Mouse (Mus musculus) megakaryocyte progenitor cell, adult 5-6 weeks (primary cell): ENCODE measurements at regions not wholly inside any gene's neighbourhood (a gene's known extent, or its start where the extent isn't known, plus 50 kb on each side); places are given as distances from the start of the nearest gene placed in this dataset.
"Not testable (repeated sequence)": the region's sequence is repeated elsewhere in the genome, so short reads cannot be mapped to it uniquely, and the experiment has no call there.

Experiments used
- ATAC-seq: replicated peaks from 2 replicates; pipeline ENCODE4 v1.8.0; 2016; ENCODE audit warnings: mild to moderate bottlenecking, moderate TSS enrichment, inconsistent platforms; ENCODE audit not compliant: poor library complexity

DNA sequence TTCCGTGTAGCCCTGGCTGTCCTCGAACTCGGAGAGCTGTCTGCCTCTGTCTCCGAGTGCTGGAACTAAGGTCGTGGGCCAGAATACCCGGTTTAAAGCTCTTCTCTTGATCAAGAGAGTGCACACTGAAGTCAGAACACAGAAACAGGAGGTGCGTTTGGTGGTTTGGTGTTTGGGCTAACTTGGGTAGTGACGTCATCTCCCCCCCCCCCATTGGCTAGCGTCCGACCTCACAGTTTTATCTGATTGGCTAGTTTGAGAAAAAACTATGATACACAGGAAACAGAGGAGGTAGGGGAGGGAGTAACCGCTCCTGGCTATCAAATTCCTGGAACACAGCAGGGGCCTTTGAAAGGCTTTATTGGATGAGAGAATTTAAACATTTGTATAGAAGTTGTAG is 60.2 kb upstream of the Pim1 start:
- ATAC-seq = no peak

- no peak for ATAC-seq
These were observed 59.7 kb upstream of the Pim1 start for GRCm38 (mm10) chr17:29430806-29431205.

DNA sequence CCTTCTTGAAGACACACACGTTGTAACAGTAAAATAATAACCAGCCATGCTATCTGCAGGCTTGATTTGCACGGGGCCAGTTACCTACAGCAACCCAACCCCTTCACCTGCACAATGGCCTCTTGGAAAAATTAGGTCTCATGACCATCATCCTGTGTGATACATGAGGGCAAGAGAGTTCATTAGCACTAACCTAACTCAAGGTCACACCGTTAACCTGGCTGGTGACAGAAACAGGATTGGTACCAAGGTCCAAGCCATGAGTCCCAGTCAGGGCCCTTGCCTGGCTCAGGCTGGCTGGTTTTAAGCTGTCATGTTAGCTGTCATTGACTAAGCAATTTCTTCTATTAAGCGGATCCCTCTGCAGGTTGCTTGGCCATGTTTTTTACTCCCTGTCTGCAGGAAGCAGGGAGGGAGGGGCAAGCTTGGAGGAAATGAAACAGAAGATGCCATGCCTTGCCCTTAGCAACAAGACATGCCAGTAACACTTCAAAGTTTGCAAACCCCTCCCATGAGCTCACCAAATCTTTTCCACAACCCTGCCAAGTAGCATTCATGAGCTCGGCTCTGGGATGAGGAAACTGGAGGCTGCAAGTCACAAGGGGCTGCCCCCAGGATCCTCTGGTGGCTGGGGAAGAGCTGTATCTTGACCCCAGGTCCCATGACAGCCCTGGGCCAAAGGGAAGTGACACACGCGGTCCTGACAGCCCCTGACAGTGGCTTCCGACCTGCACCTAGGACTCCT is 58.8 kb upstream of the Pim1 start:
- peak; percentile 65 for ATAC-seq

DNA sequence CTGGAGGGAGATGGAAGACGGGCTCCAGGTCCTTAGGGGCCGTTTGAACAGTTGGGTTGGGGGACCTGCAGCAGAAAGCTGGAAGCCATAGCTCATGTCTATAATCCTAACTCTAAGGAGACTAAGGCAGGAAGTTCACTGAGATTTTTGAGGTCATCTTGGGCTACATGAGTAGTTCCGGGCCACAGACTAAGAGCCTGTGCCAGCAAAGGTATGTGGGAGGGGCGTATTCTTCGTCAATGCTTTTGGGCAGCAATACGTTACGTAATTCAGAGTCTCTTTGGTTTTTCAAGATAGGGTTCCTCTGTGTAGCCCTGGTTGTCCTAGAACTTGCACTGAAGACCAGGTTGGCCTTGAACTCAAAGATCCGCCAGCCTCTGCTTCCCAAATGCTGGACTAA is 57.9 kb upstream of the Pim1 start:
- ATAC-seq = no peak

- peak; percentile 45; the same call in 1 of the 2 replicates for ATAC-seq
These were observed 57.2 kb upstream of the Pim1 start for GRCm38 (mm10) chr17:29433370-29433769.

- ATAC-seq = no peak
These were observed 56.2 kb upstream of the Pim1 start for GRCm38 (mm10) chr17:29434074-29434944.

- ATAC-seq = no peak
These were observed 55.1 kb upstream of the Pim1 start for GRCm38 (mm10) chr17:29435345-29436006.

GRCm38 (mm10) chr17:29436484-29436870 is 54.1 kb upstream of the Pim1 start:
- not testable (repeated sequence) for ATAC-seq

- ATAC-seq = peak; percentile 61
These were observed 53.5 kb upstream of the Pim1 start for GRCm38 (mm10) chr17:29436871-29437534.

DNA sequence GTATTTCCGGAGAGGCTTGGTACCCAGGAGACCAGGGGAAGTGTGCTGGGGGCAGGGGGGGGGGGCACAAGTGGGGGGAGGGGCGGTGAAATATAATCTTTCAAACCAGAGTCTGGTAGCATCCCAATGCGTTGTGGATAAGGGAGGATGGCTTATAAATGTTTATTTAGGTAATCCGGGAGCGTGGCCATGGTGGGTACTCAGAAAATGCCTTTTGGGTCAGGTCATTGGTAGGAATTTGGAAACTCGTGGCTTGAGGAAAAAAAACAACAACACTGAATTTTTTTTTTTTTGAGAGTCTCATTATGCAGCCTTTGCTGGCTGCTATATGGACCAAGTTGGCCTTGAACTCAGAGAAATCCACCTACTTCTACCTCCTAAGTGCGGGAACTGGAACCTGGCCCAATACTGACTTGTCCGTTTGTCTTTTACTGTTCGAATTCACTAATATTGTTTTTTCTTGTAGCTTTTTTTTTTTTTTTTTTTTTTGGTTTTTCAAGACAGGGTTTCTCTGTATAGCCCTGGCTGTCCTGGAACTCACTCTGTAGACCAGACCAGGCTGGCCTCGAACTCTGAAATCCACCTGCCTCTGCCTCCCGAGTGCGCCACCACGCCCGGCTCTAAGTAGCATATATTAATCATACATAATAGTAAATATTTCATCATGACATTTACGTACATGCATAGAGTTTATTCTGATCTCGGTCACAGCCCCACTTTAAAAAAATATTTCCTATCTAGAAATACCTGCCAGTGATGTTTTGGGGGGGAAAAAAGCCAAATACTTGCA is 52.8 kb upstream of the Pim1 start:
- ATAC-seq = no peak

DNA sequence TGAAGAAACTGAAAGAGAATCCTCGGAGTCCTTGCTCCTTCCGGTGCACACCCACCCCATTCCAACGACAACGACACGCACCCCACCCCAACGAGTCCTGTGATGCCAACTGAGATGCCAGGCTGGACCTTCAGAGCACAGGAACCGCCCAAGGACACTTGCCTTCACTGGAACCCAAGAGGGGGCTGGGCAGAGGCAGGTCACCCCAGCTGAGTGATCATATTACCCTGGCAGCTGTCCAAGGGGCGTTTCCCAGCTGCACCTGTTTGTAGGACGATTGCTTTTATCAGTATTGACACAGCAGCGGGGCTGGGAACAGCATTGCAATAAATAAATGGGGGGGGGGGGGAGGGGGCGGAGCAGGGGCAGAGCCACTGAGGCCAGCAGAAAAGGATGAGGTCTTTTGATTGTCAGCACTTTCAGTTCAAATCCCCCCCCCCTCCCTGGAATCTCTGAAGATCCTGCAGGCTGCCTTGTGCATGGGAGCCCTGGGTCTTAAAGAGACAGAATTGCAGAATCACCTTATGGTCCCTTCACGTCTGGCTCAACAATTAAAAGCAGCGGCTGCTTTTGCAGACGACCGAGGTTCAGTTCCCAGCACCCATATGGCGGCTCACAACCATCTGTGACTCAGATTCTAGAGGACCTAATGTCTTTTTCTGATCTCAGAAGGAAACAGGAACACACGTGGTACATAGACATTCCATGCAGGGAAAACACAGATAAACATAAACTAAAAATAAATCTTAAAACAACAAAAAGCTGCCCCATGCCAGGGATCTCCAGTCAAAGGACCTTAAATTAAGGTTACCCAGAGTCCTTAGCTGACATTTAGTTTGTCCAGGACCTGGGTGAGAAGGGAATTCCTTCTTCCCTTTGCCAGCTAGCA is 52.0 kb upstream of the Pim1 start:
- ATAC-seq = peak; percentile 66

DNA sequence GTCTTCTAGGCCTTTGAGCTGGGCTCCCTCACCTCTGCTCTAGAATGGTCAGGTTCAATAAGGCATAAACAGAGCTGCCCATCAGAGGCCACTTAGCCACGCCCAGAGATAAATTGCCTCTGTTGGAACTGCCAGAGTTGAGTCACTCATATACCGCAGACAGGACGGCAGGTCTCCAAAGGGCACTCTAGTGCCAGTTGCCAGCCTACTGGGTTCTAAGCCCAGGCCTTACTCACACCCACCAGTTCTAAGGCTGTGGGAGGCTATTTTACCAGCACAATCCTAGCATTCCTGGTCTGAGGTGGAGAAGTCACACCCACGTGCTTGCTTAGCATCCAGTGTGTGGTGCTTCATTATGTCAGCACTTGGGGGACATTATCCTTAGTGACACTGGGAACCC is 50.6 kb upstream of the Pim1 start:
- ATAC-seq = no peak

GRCm38 (mm10) chr17:29440490-29440889 is 50.1 kb upstream of the Pim1 start:
- no peak for ATAC-seq
